Mouse (Mus musculus) liver, postnatal 0 days (tissue): Measurements from ENCODE around the gene Spop.

Experiments used
- CTCF ChIP-seq: sonication (generic); IDR thresholded peaks from 2 replicates; pipeline ENCODE4 v1.5.1; 2016; ENCODE audit warnings: antibody characterized with exemption, low read depth
- EP300 ChIP-seq: IDR thresholded peaks from 2 replicates; pipeline ENCODE4 v1.6.1; 2016; ENCODE audit warnings: antibody characterized with exemption, low read depth, mild to moderate bottlenecking

DNA sequence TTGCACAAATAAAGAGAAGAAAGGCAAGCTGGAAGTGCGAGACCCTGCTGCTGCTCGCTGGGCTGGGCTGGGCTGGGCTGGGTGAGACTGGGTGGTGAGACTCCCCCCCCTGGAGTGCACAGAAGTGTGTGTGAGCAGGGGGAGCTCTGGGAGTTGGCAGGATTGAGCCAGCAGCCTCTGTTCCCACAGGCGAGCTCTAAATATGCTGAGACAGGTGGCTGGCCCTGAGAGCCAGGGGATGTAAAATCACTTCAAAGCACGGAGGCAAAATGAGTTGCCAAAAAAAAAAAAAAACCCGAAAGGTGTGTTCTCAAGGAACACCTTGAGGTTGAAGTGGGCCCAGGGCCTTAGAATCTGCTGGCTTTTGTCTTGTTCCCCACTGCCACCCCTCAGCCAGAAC, 22.1 kb upstream of the Spop start:
- no peak for TF ChIP-seq CTCF
- TF ChIP-seq EP300 = no peak
